Mouse (Mus musculus) lung, postnatal 25 days (tissue): Measurements from ENCODE around the gene Snta1.
A peak's percentile ranks its signal among the peaks of the same experiment; 100 is the strongest.

ENCODE experiments used
- DNase-seq: peaks from one replicate; pipeline ENCODE4 v3.0.0; 2022; ENCODE audit warnings: low spot score

The Snta1 gene

GRCm38 (mm10) chr2:154422181-154422580 lies 14.3 kb upstream of the Snta1 start:
- no peak for DNase-seq

DNA sequence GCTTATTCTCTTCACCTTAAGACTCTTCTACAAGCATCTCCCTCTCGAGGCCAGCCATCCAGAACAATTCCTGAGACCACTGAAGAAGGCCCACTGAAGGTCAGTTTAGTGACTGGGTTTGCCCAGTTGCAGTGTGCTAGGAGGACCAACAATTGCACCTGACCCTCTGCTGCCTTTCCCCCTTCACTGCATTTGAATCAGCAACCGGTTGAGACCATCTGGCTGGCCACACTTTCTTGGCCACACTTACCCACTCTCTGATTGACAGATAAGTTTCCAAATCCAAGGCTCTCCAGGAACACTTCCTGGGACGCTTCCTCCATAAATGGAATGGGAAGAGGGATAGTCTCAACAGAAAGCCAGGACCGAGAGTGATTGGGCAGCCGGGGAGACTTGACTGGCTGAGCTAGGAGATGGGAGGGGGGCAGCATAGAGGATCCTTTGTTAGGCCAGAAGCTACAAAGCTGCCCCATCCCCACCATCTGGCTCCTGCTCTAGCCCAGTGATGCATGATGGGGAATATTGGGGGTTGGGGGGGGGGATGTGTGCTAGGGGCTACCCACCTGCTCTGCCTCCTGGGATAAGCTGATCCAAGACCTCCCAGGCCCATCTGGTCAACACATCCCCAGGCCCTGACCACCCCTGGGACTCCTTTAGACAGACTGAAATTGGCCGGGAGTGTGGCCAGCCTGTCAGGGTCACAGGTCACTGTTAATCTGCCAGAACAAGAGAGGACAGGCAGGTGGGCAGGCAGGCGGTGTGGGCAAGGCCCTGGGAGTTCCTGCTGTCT lies 13.2 kb upstream of the Snta1 start:
- DNase-seq = no peak

- DNase-seq = no peak
Measured at GRCm38 (mm10) chr2:154419631-154420515, 12.0 kb upstream of the Snta1 start.

GRCm38 (mm10) chr2:154418001-154418400 lies 10.1 kb upstream of the Snta1 start:
- DNase-seq = no peak

DNA sequence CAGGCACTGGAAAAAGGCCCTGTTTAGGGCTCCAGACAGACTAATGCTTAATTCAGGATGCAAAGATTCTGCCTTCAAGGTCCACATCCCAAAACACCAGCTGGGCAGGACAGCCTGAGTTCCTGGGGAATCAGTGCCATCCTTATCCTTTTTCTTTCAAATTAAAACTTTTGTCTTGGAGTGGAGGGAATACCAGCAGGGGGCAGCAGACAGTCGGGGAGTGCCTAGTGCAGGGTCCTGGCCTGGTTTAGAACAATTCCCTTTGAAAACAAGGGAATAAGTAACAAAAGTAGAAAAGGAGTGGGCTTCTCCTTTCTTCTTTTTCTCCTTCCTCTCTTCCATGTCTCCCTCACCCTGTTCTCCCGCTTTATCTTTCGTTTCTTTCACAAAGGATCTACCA lies 9.2 kb upstream of the Snta1 start:
- peak; percentile 60 for DNase-seq

GRCm38 (mm10) chr2:154412018-154412666 lies 4.2 kb upstream of the Snta1 start:
- DNase-seq = peak; percentile 59

DNA sequence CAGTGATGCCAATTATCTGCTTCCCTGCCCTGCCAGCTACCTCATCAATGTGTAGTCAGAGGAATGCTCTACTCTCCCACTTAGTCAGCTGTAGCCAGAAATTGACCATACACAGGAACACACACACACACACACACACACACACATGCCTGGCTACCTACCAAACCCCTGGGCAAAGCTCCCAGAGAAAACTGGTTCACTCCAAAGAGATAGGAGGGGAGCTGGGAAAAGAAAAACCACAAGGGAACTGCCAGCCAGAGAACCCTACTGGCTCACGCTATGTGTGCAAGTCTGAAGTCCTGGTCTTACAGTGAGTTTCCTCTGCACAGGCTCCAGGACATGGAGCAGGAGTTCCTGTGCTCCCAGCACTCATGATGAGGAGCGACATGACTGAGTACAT lies 2.5 kb upstream of the Snta1 start:
- DNase-seq = peak; percentile 12

DNA sequence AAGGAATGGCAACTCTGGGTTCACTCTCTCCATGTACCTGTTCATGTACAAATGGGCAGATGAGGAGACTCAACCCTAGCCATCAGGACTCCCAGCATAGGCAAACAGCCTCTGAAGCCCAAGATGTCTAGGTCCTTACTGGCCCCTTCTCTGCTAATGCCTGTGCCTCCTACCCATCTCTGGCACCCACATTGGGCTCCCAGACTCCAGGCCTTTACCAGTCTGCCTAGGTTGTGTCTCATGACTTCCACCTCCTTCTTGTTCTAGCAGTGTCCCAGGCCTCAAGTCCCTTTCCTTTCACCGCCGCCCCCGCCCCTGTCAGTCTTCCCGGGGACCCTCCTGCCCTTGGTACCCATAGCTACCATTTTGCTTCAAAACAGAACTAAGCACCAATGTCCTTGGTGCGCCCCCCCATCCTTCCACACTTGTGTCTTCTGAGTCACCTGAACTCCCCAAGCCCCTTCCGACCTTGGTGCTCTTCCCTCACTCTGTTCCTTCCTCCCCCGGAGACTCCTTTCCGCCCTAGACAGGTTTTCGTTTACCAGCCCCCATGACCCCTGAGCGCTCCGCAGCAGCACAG lies 746 bp downstream of the Snta1 start:
- DNase-seq = no peak

DNA sequence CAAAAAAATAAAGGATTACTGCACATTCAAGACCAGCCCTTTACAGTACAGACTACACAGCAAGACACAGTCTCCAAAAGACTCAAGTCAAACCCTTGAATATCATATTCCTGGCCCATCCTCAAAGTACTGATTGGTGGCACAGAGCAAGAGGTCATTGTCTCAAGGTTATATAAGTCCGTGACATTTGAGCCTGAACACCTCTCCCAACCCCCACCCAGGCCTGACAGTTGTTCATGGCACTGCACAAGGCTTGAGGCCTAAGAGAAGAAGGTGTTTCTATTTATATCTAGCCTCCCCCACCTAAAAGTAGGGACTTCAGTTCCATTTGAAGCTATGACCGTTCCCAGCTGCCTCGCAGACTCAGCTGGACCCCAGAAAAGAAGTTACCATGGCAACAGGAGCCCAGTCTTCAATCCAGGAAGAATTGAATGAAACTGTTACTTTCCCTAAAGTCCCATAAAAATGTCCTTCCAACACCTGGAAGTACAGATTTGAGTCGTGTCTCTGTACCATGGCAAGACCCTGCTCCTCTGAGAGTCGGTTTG lies 2.4 kb downstream of the Snta1 start:
- no peak for DNase-seq

DNA sequence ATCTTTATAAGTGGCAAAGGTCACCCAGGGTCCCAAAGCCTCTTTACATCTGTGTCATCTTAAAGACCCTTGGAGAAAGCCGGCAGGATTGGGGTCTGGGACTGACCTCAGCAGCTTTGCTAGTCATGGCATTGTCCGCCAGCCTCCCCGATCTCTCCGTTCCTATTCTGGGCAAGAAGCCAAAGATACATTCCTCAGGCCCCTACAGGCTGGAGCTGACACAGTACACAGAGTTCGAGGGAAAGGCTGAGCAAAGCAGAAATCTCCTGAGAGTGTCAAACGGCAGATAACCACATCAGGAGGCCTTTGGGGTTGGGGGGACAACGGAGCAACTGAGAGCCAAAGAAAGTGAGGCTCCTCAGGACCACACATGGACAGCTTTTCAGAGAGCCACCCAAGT lies 5.1 kb downstream of the Snta1 start:
- peak; percentile 71 for DNase-seq

DNA sequence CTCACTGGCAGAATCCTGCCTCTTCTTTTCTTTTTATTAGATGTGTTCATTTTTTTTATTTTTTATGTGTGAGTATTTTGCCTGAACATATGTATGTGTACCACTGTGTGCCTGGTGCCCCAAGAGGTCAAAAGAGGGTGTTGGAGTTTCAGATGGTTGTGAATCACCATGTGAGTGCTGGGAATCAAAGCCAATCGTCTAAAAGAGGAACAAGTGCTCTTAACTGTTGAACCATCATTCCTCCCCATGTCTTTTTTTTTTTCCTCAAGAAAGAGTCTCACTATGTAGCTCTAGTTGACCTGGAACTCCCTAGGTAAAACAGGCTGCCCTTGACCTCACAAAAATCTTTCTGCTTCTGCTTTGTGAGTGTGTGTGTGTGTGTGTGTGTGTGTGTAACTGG lies 5.9 kb downstream of the Snta1 start:
- no peak for DNase-seq

- no peak for DNase-seq
Measured at GRCm38 (mm10) chr2:154399325-154399724, 8.6 kb downstream of the Snta1 start.

- DNase-seq = no peak
Measured at GRCm38 (mm10) chr2:154398267-154398666, 9.6 kb downstream of the Snta1 start.

DNA sequence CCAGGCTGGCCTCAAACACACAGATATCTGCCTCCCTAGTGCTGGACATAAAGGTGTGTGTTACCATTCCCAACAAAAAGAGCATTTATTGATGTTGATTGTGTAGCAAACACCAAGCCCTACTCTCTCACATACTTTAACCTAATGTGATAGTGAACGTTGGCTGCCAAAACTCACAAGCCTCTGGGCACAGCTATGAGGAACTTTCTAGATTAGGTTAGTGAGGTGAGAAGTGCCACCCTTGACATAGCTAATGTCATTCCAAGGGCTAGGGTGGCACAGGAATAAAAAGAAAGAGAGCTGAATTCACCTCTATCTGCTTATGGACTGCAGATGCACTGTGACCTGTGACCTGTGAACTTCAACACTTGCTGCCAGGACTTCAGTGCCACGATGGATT lies 11.4 kb downstream of the Snta1 start:
- peak; percentile 25 for DNase-seq

DNA sequence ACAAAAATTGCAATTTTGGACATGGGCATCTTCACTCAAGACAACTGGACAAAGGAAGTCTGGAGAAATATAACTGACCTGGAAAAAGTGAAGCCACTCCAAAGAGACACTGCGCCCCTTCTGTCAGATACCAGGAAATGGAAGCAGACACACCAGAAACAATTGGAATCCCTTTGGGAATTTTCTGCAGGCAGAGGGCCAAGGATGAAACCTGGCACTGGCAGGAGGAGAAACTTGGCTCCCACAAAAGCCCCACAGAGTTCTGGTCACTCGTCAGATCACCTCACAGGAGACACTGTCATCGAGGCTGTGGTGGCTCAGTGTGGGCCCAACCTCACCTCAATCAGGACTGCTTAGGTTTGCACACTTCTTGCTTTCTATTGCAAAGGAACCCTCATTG lies 13.3 kb downstream of the Snta1 start:
- DNase-seq = no peak

DNA sequence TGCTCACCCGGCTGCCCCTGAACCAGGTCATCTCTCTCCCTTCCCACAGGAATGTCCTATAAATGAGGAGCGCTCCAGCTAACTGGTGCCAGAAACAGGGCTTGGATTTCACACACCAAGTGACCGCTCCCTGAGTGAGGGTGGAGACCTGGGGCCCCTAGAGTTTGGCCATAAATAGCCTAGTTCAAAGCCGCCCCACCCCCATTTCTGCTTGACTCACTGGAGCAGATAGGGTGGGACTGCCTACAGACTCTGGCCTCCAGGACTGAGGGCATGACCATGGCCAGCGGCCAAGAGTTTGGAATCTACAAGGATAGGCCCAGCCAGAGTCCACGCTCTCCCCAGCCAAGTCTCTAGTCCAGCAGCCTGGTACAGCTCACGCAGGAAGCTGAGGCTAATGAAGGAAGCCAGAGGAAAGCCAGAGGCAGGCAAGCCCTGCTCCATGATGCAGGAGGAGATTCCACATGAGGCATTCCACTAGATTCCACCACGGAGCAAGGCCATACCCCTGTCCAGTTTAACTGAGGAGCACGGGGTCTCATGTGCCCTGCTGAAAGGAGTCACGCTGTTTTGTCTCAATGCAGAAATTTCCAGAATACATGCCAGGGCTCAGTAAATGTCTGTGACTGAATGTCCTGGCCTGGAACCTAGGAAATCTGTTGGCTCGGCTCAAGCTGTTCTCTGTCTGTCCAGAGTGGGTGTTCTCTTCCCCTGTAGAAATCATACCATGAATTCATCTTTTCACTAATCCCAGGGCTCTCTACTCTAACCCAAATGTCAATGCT lies 17.5 kb downstream of the Snta1 start:
- peak; percentile 89 for DNase-seq

DNA sequence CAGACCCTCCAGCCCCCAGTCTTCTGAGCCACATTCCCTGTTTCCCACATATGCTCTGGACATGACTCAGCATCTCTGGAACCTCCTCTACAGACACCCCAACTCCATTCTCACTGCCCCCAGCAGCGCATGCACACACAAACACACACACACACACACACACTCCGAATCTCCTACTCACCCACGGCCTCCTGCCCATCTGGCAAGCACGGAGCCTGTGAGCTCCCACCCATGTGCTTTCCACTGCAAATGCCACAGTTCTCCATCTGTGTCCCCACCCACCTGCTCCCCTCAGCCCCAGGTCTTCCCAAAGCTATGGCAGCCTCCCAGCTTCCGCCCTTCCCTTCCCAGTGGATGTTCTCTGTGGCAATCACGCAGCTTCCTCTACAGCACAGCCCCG lies 28.8 kb downstream of the Snta1 start:
- no peak for DNase-seq

GRCm38 (mm10) chr2:154374807-154375601 lies 32.9 kb downstream of the Snta1 start:
- peak; percentile 60 for DNase-seq

GRCm38 (mm10) chr2:154373961-154374632 lies 33.8 kb downstream of the Snta1 start:
- DNase-seq = peak; percentile 51
